Mouse (Mus musculus): ENCODE data around the gene Papln.

Gene Papln

GRCm38 (mm10) chr12:83764519-83764918, 1.1 kb downstream of the Papln start:
- in situ Hi-C loops (cut with MboI; ENCODE audit: unreplicated experiment in 2 of 2): loop anchor here in 1 of 2 experiments (25.0 kb wide), 1 partner anchor 652 kb away; no protein-coding TSS in a partner anchor

- in situ Hi-C loops (cut with MboI; ENCODE audit: unreplicated experiment in 2 of 2): loop anchor here (5.0 to 25.0 kb wide), 3 partner anchors 49 to 654 kb away; no protein-coding TSS in a partner anchor
These were observed 2.6 kb downstream of the Papln start for GRCm38 (mm10) chr12:83765965-83766603.

GRCm38 (mm10) chr12:83767833-83768232, 4.4 kb downstream of the Papln start:
- in situ Hi-C loops (cut with MboI; ENCODE audit: unreplicated experiment in 2 of 2): loop anchor here (5.0 to 25.0 kb wide), 3 partner anchors 51 to 656 kb away; no protein-coding TSS in a partner anchor

- in situ Hi-C loops (cut with MboI; ENCODE audit: unreplicated experiment in 2 of 2): loop anchor here (5.0 to 25.0 kb wide), 3 partner anchors 51 to 656 kb away; no protein-coding TSS in a partner anchor
These were observed 4.9 kb downstream of the Papln start for GRCm38 (mm10) chr12:83768235-83768899.

GRCm38 (mm10) chr12:83770418-83771256, 7.2 kb downstream of the Papln start:
- in situ Hi-C loops (cut with MboI; ENCODE audit: unreplicated experiment in 2 of 2): loop anchor here (5.0 to 25.0 kb wide), 2 partner anchors 658 kb away; no protein-coding TSS in a partner anchor

GRCm38 (mm10) chr12:83775621-83776020, 12.2 kb downstream of the Papln start:
- in situ Hi-C loops (cut with MboI; ENCODE audit: unreplicated experiment in 2 of 2): no loop called here

GRCm38 (mm10) chr12:83776766-83777165, 13.3 kb downstream of the Papln start:
- in situ Hi-C loops (cut with MboI; ENCODE audit: unreplicated experiment in 2 of 2): no loop called here

GRCm38 (mm10) chr12:83780181-83780580, 16.7 kb downstream of the Papln start:
- in situ Hi-C loops (cut with MboI; ENCODE audit: unreplicated experiment in 2 of 2): no loop called here

GRCm38 (mm10) chr12:83781204-83781603, 17.8 kb downstream of the Papln start:
- in situ Hi-C loops (cut with MboI; ENCODE audit: unreplicated experiment in 2 of 2): no loop called here

- in situ Hi-C loops (cut with MboI; ENCODE audit: unreplicated experiment in 2 of 2): no loop called here
These were observed 18.3 kb downstream of the Papln start for GRCm38 (mm10) chr12:83781640-83782278.

GRCm38 (mm10) chr12:83782669-83783068, 19.2 kb downstream of the Papln start:
- in situ Hi-C loops (cut with MboI; ENCODE audit: unreplicated experiment in 2 of 2): no loop called here

GRCm38 (mm10) chr12:83785305-83785704, 21.9 kb downstream of the Papln start:
- in situ Hi-C loops (cut with MboI; ENCODE audit: unreplicated experiment in 2 of 2): no loop called here

GRCm38 (mm10) chr12:83789051-83789780, 25.8 kb downstream of the Papln start:
- in situ Hi-C loops (cut with MboI; ENCODE audit: unreplicated experiment in 2 of 2): no loop called here

GRCm38 (mm10) chr12:83789781-83790140, 26.3 kb downstream of the Papln start:
- in situ Hi-C loops (cut with MboI; ENCODE audit: unreplicated experiment in 2 of 2): no loop called here

- in situ Hi-C loops (cut with MboI; ENCODE audit: unreplicated experiment in 2 of 2): no loop called here
These were observed 27.3 kb downstream of the Papln start for GRCm38 (mm10) chr12:83790749-83791148.

GRCm38 (mm10) chr12:83791737-83792136, 28.3 kb downstream of the Papln start:
- in situ Hi-C loops (cut with MboI; ENCODE audit: unreplicated experiment in 2 of 2): no loop called here

GRCm38 (mm10) chr12:83792706-83793410, 29.4 kb downstream of the Papln start:
- in situ Hi-C loops (cut with MboI; ENCODE audit: unreplicated experiment in 2 of 2): no loop called here

GRCm38 (mm10) chr12:83795051-83795450, 31.6 kb downstream of the Papln start:
- in situ Hi-C loops (cut with MboI; ENCODE audit: unreplicated experiment in 2 of 2): no loop called here

- in situ Hi-C loops (cut with MboI; ENCODE audit: unreplicated experiment in 2 of 2): no loop called here
These were observed 32.2 kb downstream of the Papln start for GRCm38 (mm10) chr12:83795586-83795985.

Measured in v-Abl transformed pro-B cells (cell line).